Mouse (Mus musculus) ES-CJ7 (cell line): ENCODE results near the gene Abr.

ENCODE experiments used
- DNase-seq: peaks from one replicate; pipeline ENCODE4 v3.0.0; 2011; ENCODE audit warnings: low read depth, low spot score

The Abr gene

DNA sequence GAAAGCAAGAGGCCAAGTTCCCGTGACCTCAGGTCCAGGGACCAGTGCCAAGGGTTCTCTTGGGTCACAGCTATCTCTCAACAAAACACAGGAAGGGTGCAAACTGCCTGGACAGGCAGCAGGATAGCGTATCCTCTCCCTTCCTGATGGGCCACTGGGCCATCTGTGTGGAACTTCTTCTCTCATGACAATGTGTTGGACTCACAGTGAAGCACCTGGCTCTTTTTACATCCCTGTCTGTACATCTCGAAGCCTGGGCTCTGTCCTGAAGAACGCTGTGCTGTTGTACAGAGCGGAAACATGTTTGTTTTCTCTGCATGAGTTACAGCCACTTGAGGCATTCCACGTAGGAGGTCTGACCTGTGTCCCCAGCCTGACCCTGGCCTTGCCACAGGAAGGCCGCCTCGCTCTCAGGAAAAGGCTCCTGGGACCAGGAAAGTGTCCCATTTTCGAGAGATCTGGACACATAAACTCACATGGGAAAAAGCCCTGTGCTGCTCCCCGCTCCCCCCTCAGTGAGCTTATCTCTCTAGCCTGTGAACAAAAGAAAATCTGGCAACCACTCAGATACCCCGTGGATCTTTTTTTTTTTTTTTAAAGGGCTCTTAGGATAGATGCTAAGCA is 242.1 kb downstream of the Abr start:
- no peak for DNase-seq

- no peak for DNase-seq
Measured at GRCm38 (mm10) chr11:76376425-76376824, 245.7 kb downstream of the Abr start.

DNA sequence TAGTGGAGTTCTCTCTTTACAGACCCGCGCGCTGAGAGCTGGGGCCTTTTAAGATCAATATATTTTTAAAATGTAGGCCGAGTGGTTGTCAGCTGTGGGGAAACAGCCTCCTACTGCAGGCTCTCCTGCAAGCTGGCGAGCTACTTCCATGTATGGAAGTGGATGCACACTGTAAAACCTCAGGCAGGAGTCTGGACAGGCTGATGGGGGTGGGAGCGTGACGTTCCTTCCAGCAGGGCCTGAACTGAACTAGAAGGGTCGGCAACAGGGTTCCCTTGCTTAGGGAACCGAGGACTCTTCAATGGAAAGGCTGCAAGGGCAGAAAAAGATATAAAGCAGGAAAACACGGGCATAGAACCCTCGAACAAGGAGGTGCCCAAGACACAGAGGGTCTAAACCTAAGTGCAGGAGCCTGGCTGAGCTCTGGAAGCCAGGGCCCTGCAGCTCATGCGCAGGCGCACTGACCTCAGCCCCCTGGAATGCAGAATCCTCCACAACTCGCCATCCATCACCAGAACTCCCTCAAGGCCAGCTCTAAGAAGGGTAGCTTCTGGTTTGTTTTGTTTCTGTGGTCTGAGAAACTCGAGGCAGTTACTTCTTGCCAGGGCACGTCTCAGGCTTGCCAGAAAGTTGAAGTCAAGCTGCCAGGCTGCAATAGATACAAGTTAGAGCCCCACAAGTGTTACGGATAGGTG is 247.5 kb downstream of the Abr start:
- DNase-seq: peak; percentile 73

GRCm38 (mm10) chr11:76372534-76372933 is 249.6 kb downstream of the Abr start:
- DNase-seq: no peak

GRCm38 (mm10) chr11:76372120-76372519 is 250.0 kb downstream of the Abr start:
- DNase-seq: no peak

- peak; percentile 61 for DNase-seq
Measured at GRCm38 (mm10) chr11:76370491-76370890, 251.6 kb downstream of the Abr start.
